Mouse (Mus musculus) Patski (cell line): Measurements from ENCODE around the gene Rps12-ps3. TPM values are rescaled to one million over a fixed set of nuclear protein-coding genes. Genes with fewer than 3 reads are reported as not detected.

Experiments used
- ATAC-seq: fragments of 100-300 bp; one replicate; pipeline ENCODE4 v1.8.0; 2021
- CTCF ChIA-PET: fragments of 350-600 bp; sonication (Branson Sonifier 250); formaldehyde crosslinking; loops from one replicate; lab custom pipeline; 2022; ENCODE audit warnings: inconsistent platforms; lab: Charles Lee
- POLR2A ChIA-PET: fragments of 350-600 bp; sonication (Branson Sonifier 250); formaldehyde crosslinking; loops from one replicate; lab custom pipeline; 2022; ENCODE audit warnings: antibody characterized with exemption, inconsistent platforms; lab: Charles Lee
- DNase-seq: peaks from one replicate; pipeline ENCODE4 v3.0.0-alpha.2; 2011; ENCODE audit warnings: low read depth, low spot score
- H3K27me3 ChIP-seq: fragments of 371-371 bp; one replicate; pipeline ENCODE4 v1.5.1; 2021
- CTCF ChIP-seq: fragments of 100-300 bp; IDR thresholded peaks from one replicate; pipeline ENCODE4 v1.5.1; 2021
- in situ Hi-C: fragments of 300-500 bp; cut with MboI; formaldehyde crosslinking; loops from 3 replicates; pipeline ENCODE4 v1.11.1; 2018; ENCODE audit warnings: low pct_unique_long_range_greater_than_20kb, mixed read lengths
- polyA plus RNA-seq: library from polyadenylated mRNA; unstranded; gene quantifications from one replicate; pipeline ENCODE4 v1.2.3, GENCODE M21; 2021

Rps12-ps3 gene
- polyA plus RNA-seq, 1 experiment from 2014 or later = 1,107 TPM

GRCm38 (mm10) chr19:59336655-59337054 is 14.6 kb downstream of the Rps12-ps3 start:
- ChIA-PET CTCF (interaction anchor here (2.9 kb wide), 1 partner anchor 97 kb away, joined by 8 read pairs; no protein-coding TSS in a partner anchor), POLR2A (no interaction called here)
- in situ Hi-C loops = no loop called here
- DNase-seq (no peak), ATAC-seq (no peak)
- no peak for TF ChIP-seq CTCF
- H3K27me3 ChIP-seq = no peaks in the 10 kb centered on the region

GRCm38 (mm10) chr19:59337872-59338681 is 16.0 kb downstream of the Rps12-ps3 start:
- DNase-seq = no peak
- H3K27me3 ChIP-seq = no peaks in the 10 kb centered on the region
- CTCF ChIA-PET = no interaction called here
- POLR2A ChIA-PET = interaction anchor here (0.6 kb wide), 1 partner anchor 12 kb away, joined by 3 read pairs; no protein-coding TSS in a partner anchor
- ATAC-seq = peak; percentile 65
- in situ Hi-C loops = no loop called here
- TF ChIP-seq CTCF = no peak

GRCm38 (mm10) chr19:59339908-59340307 is 17.8 kb downstream of the Rps12-ps3 start:
- in situ Hi-C loops = no loop called here
- CTCF ChIA-PET = no interaction called here
- POLR2A ChIA-PET = no interaction called here
- DNase-seq (no peak), ATAC-seq (no peak)
- H3K27me3 ChIP-seq = no peaks in the 10 kb centered on the region
- no peak for TF ChIP-seq CTCF

- TF ChIP-seq CTCF = no peak
- no peaks in the 10 kb centered on the region for H3K27me3 ChIP-seq
- ATAC-seq = no peak
- ChIA-PET CTCF (interaction anchor here (2.5 kb wide), 1 partner anchor 103 kb away, joined by 9 read pairs; no protein-coding TSS in a partner anchor), POLR2A (interaction anchor here (0.7 kb wide), 1 partner anchor 119 kb away, joined by 4 read pairs; no protein-coding TSS in a partner anchor)
- DNase-seq = no peak
- in situ Hi-C loops = no loop called here
Measured at GRCm38 (mm10) chr19:59342964-59343363, 20.9 kb downstream of the Rps12-ps3 start.

- CTCF ChIA-PET = no interaction called here
- TF ChIP-seq CTCF = no peak
- ATAC-seq (no peak), DNase-seq (no peak)
- no peaks in the 10 kb centered on the region for H3K27me3 ChIP-seq
- POLR2A ChIA-PET = interaction anchor here (1.2 to 1.4 kb wide), 2 partner anchors 9 to 117 kb away, joined by 3 read pairs; no protein-coding TSS in a partner anchor
- in situ Hi-C loops = no loop called here
Measured at GRCm38 (mm10) chr19:59344304-59344711, 22.2 kb downstream of the Rps12-ps3 start.

- no peaks in the 10 kb centered on the region for H3K27me3 ChIP-seq
- CTCF ChIA-PET = no interaction called here
- in situ Hi-C loops = loop anchor here (5.0 kb wide), 1 partner anchor 112 kb away; the partner anchor contains the start of gene Emx2
- POLR2A ChIA-PET = interaction anchor here (0.9 to 1.4 kb wide), 4 partner anchors 10 to 123 kb away, joined by 3 read pairs; no protein-coding TSS in a partner anchor
- peak; percentile 48 for ATAC-seq
- no peak for TF ChIP-seq CTCF
- DNase-seq = no peak
Measured at GRCm38 (mm10) chr19:59345081-59345657, 23.1 kb downstream of the Rps12-ps3 start.

GRCm38 (mm10) chr19:59345658-59346283 is 23.7 kb downstream of the Rps12-ps3 start, which contains the start of gene Pdzd8:
TSS of gene Pdzd8 (minus strand) at chr19:59345780.
- in situ Hi-C loops = loop anchor here (5.0 kb wide), 1 partner anchor 112 kb away; the partner anchor contains the start of gene Emx2
- ATAC-seq = peak; percentile 92
- POLR2A ChIA-PET = interaction anchor here (0.9 kb wide), 2 partner anchors 16 to 122 kb away, joined by 3 read pairs; no protein-coding TSS in a partner anchor
- no peaks in the 10 kb centered on the region for H3K27me3 ChIP-seq
- no peak for TF ChIP-seq CTCF
- CTCF ChIA-PET = no interaction called here
- DNase-seq = no peak

- ChIA-PET POLR2A (no interaction called here), CTCF (no interaction called here)
- in situ Hi-C loops = loop anchor here (5.0 kb wide), 1 partner anchor 111 kb away; the partner anchor contains the start of gene Emx2
- TF ChIP-seq CTCF = no peak
- no peak for DNase-seq
- ATAC-seq = no peak
- no peaks in the 10 kb centered on the region for H3K27me3 ChIP-seq
Measured at GRCm38 (mm10) chr19:59346325-59346724, 24.2 kb downstream of the Rps12-ps3 start.

- in situ Hi-C loops = loop anchor here (5.0 kb wide), 1 partner anchor 108 kb away; the partner anchor contains the start of gene Emx2
- TF ChIP-seq CTCF = no peak
- ATAC-seq = no peak
- POLR2A ChIA-PET = no interaction called here
- peaks cover 9% of the 10 kb centered on the region for H3K27me3 ChIP-seq
- CTCF ChIA-PET = no interaction called here
- DNase-seq = no peak
Measured at GRCm38 (mm10) chr19:59349329-59349960, 27.4 kb downstream of the Rps12-ps3 start.
